Mouse (Mus musculus): ENCODE measurements around the gene Hmgn1. TPM values are rescaled to one million over a fixed set of nuclear protein-coding genes. Genes with fewer than 3 reads are reported as not detected.

Gene Hmgn1
- total and polyA plus RNA-seq, 3 experiments, result 243 to 745 (median 394) TPM

GRCm38 (mm10) chr16:96095966-96096365, 31.6 kb downstream of the Hmgn1 start:
- dilution Hi-C loops (cut with MboI; ENCODE audit: extremely low pct_ligation_motif_present, extremely low pct_unique_long_range_greater_than_20kb, low sequenced_read_pairs), result no loop called here
- H3K79me2 ChIP-seq (replicated peaks; ENCODE audit: control insufficient read depth, extremely low read depth, insufficient read depth, poor library complexity, severe bottlenecking), result no peaks in the 10 kb centered on the region
- peak; percentile 41 for DNase-seq (ENCODE audit: extremely low read depth)

GRCm38 (mm10) chr16:96091515-96092504, 35.7 kb downstream of the Hmgn1 start:
- in situ Hi-C loops (cut with MboI; ENCODE audit: low pct_ligation_motif_present, low pct_unique_long_range_greater_than_20kb, low sequenced_read_pairs) (no loop called here), dilution Hi-C loops (cut with MboI; ENCODE audit: extremely low pct_ligation_motif_present, extremely low pct_unique_long_range_greater_than_20kb, low sequenced_read_pairs) (no loop called here)
- no peak for TF ChIP-seq CHD2 (IDR thresholded peaks at IDR 0.05; ENCODE audit: low read length)
- TF ChIP-seq MAFK (IDR thresholded peaks at IDR 0.05; ENCODE audit: insufficient replicate concordance, low read length), result no peak
- no peak for TF ChIP-seq BHLHE40 (IDR thresholded peaks at IDR 0.05; ENCODE audit: low read depth, low read length)
- no peak for TF ChIP-seq MYC (IDR thresholded peaks at IDR 0.05; ENCODE audit: low read depth, low read length)
- TF ChIP-seq RCOR1 (conservative IDR thresholded peaks at IDR 0.05; ENCODE audit: low read depth, low read length), result no peak
- no peak for TF ChIP-seq ZNF384 (IDR thresholded peaks at IDR 0.05; ENCODE audit: low read depth, low read length)
- no peak for TF ChIP-seq USF2 (conservative IDR thresholded peaks at IDR 0.05; ENCODE audit: low read depth, low read length)
- TF ChIP-seq MAZ (IDR thresholded peaks at IDR 0.05; ENCODE audit: low read depth, low read length), result no peak
- no peak for TF ChIP-seq TBP (conservative IDR thresholded peaks at IDR 0.05; ENCODE audit: low read depth, low read length)
- no peak for TF ChIP-seq TCF12 (IDR thresholded peaks at IDR 0.05; ENCODE audit: low read depth, low read length)
- no peak for TF ChIP-seq KAT2A (IDR thresholded peaks at IDR 0.05; ENCODE audit: insufficient replicate concordance, low read length)
- Histone ChIP-seq H3K4me3 (replicated peaks in 1 of 3; ENCODE audit: low read depth in 2 of 3, low read length in 2 of 3, poor library complexity in 1 of 3) (no peak overlapping the region), H3K27ac (ENCODE audit: insufficient read depth, low read depth) (no peak overlapping the region), H3K9ac (ENCODE audit: insufficient read depth, low read depth) (no peak overlapping the region), H3K4me2 (ENCODE audit: insufficient read depth, low read depth, poor library complexity, severe bottlenecking) (no peak overlapping the region), H3K79me2 (replicated peaks; ENCODE audit: control insufficient read depth, extremely low read depth, insufficient read depth, poor library complexity, severe bottlenecking) (no peaks in the 10 kb centered on the region), H3K4me1 (ENCODE audit: control insufficient read depth in 1 of 2, insufficient read depth in 2 of 2) (peaks cover 0 to 9% of the 10 kb centered on the region in 2 experiments; a peak in 2 of 4 replicates), H3K27me3 (replicated peaks) (peaks cover 80% of the 10 kb centered on the region), H3K36me3 (replicated peaks in 1 of 2; ENCODE audit: control insufficient read depth in 1 of 2, insufficient read depth in 1 of 2, low read length in 1 of 2) (no peaks in the 10 kb centered on the region), H3K9me3 (replicated peaks; ENCODE audit: low read length) (peaks cover 7% of the 10 kb centered on the region)
- no peak for DNase-seq (ENCODE audit: extremely low read depth)

More at GRCm38 (mm10) chr16:96095966-96096365, 31.6 kb downstream of the Hmgn1 start:
- H3K9me3 ChIP-seq (replicated peaks; ENCODE audit: low read length), result peaks cover 9% of the 10 kb centered on the region
- H3K36me3 ChIP-seq (replicated peaks in 1 of 2; ENCODE audit: control insufficient read depth in 1 of 2, insufficient read depth in 1 of 2, low read length in 1 of 2), result no peaks in the 10 kb centered on the region
- peaks cover 68% of the 10 kb centered on the region for H3K27me3 ChIP-seq (replicated peaks)
- TF ChIP-seq JUND (conservative IDR thresholded peaks at IDR 0.05; ENCODE audit: low read depth, low read length) (peak; percentile 56; the same call in 1 of the 2 replicates), USF2 (conservative IDR thresholded peaks at IDR 0.05; ENCODE audit: low read depth, low read length) (no peak), MAFK (IDR thresholded peaks at IDR 0.05; ENCODE audit: insufficient replicate concordance, low read length) (no peak), E2F4 (IDR thresholded peaks at IDR 0.05; ENCODE audit: insufficient replicate concordance, low read depth, low read length) (0 out of 2 replicates have a peak, but pooled peaks have one; percentile 50), EP300 (IDR thresholded peaks at IDR 0.05; ENCODE audit: low read length) (peak; percentile 67), ZC3H11A (IDR thresholded peaks at IDR 0.05; ENCODE audit: low read depth, low read length) (no peak), MEF2A (IDR thresholded peaks at IDR 0.05; ENCODE audit: borderline replicate concordance, low read depth, low read length) (0 out of 2 replicates have a peak, but pooled peaks have one; percentile 30), TBP (conservative IDR thresholded peaks at IDR 0.05; ENCODE audit: low read depth, low read length) (no peak), TCF12 (IDR thresholded peaks at IDR 0.05; ENCODE audit: low read depth, low read length) (0 out of 2 replicates have a peak, but pooled peaks have one; percentile 11), BHLHE40 (IDR thresholded peaks at IDR 0.05; ENCODE audit: low read depth, low read length) (peak; percentile 61), IRF4 (IDR thresholded peaks at IDR 0.05; ENCODE audit: low read depth, low read length) (peak; percentile 82), JUN (IDR thresholded peaks at IDR 0.05; ENCODE audit: insufficient read depth, low read depth, low read length) (peak; percentile 36; the same call in 1 of the 2 replicates)
- H3K4me2 ChIP-seq (ENCODE audit: insufficient read depth, low read depth, poor library complexity, severe bottlenecking), result no peak overlapping the region
- peaks cover 0 to 3% of the 10 kb centered on the region in 2 experiments; a peak in 1 of 4 replicates for H3K4me1 ChIP-seq (ENCODE audit: control insufficient read depth in 1 of 2, insufficient read depth in 2 of 2)
- H3K9ac ChIP-seq (ENCODE audit: insufficient read depth, low read depth), result no peak overlapping the region
- in situ Hi-C loops (cut with MboI; ENCODE audit: low pct_ligation_motif_present, low pct_unique_long_range_greater_than_20kb, low sequenced_read_pairs), result no loop called here
- H3K27ac ChIP-seq (ENCODE audit: insufficient read depth, low read depth), result no peak overlapping the region
- H3K4me3 ChIP-seq (replicated peaks in 1 of 3; ENCODE audit: low read depth in 2 of 3, low read length in 2 of 3, poor library complexity in 1 of 3), result no peak overlapping the region

Measured in CH12.LX (cell line).